Mouse (Mus musculus): ENCODE results near the gene Mpg. TPM values are rescaled to one million over a fixed set of nuclear protein-coding genes. Genes with fewer than 3 reads are reported as not detected.

The Mpg gene
- polyA plus RNA-seq, 1 experiment from 2014 or later = 31.2 TPM

GRCm38 (mm10) chr11:32237411-32237795 lies 11.1 kb downstream of the Mpg start:
- H3K4me3 ChIP-seq = no peak overlapping the region
- H3K4me1 ChIP-seq = no peaks in the 10 kb centered on the region
- no peaks in the 10 kb centered on the region for H3K9me3 ChIP-seq
- H3K36me3 ChIP-seq (replicated peaks) = peaks cover 99% of the 10 kb centered on the region
- no peaks in the 10 kb centered on the region for H3K27me3 ChIP-seq (ENCODE audit: poor library complexity, severe bottlenecking)
- 91% methylated on average over 3 of the region's 3 CpGs for WGBS
- DNase-seq (ENCODE audit: extremely low spot score, low spot score) = no peak
- no peak overlapping the region for H3K27ac ChIP-seq

GRCm38 (mm10) chr11:32238093-32238860 lies 12.0 kb downstream of the Mpg start:
- WGBS = 71% methylated on average over 5 of the region's 5 CpGs
- no peak overlapping the region for H3K4me3 ChIP-seq
- H3K9me3 ChIP-seq = no peaks in the 10 kb centered on the region
- H3K4me1 ChIP-seq = peaks cover 3% of the 10 kb centered on the region; the same call in 1 of the 2 replicates
- no peaks in the 10 kb centered on the region for H3K27me3 ChIP-seq (ENCODE audit: poor library complexity, severe bottlenecking)
- H3K36me3 ChIP-seq (replicated peaks) = peaks cover 98% of the 10 kb centered on the region
- DNase-seq (ENCODE audit: extremely low spot score, low spot score) = peak; percentile 58
- no peak overlapping the region for H3K27ac ChIP-seq

GRCm38 (mm10) chr11:32241391-32241790 lies 15.1 kb downstream of the Mpg start:
- Histone ChIP-seq H3K27ac (no peak overlapping the region), H3K36me3 (replicated peaks) (peaks cover 95% of the 10 kb centered on the region), H3K4me3 (no peak overlapping the region), H3K9me3 (no peaks in the 10 kb centered on the region), H3K4me1 (peaks cover 10% of the 10 kb centered on the region; the same call in 1 of the 2 replicates), H3K27me3 (ENCODE audit: poor library complexity, severe bottlenecking) (no peaks in the 10 kb centered on the region)
- no peak for DNase-seq (ENCODE audit: extremely low spot score, low spot score)

GRCm38 (mm10) chr11:32242209-32242608 lies 15.9 kb downstream of the Mpg start:
- WGBS = 89% methylated on average over 3 of the region's 3 CpGs
- H3K9me3 ChIP-seq = no peaks in the 10 kb centered on the region
- H3K27ac ChIP-seq = no peak overlapping the region
- DNase-seq (ENCODE audit: extremely low spot score, low spot score) = no peak
- no peaks in the 10 kb centered on the region for H3K27me3 ChIP-seq (ENCODE audit: poor library complexity, severe bottlenecking)
- H3K4me3 ChIP-seq = no peak overlapping the region
- peaks cover 10% of the 10 kb centered on the region; the same call in 1 of the 2 replicates for H3K4me1 ChIP-seq
- H3K36me3 ChIP-seq (replicated peaks) = peaks cover 95% of the 10 kb centered on the region

- Histone ChIP-seq H3K4me1 (peaks cover 10% of the 10 kb centered on the region; the same call in 1 of the 2 replicates), H3K36me3 (replicated peaks) (peaks cover 96% of the 10 kb centered on the region), H3K4me3 (no peak overlapping the region), H3K27me3 (ENCODE audit: poor library complexity, severe bottlenecking) (no peaks in the 10 kb centered on the region), H3K27ac (peak overlapping the region; percentile 73), H3K9me3 (no peaks in the 10 kb centered on the region)
- 78% methylated on average over 7 of the region's 7 CpGs for WGBS
- no peak for DNase-seq (ENCODE audit: extremely low spot score, low spot score)
These were observed 17.1 kb downstream of the Mpg start for GRCm38 (mm10) chr11:32243205-32243955.

GRCm38 (mm10) chr11:32244064-32244463 lies 17.8 kb downstream of the Mpg start:
- no peak overlapping the region for H3K4me3 ChIP-seq
- peaks cover 94% of the 10 kb centered on the region for H3K36me3 ChIP-seq (replicated peaks)
- H3K4me1 ChIP-seq = peaks cover 10% of the 10 kb centered on the region; the same call in 1 of the 2 replicates
- WGBS = 81% methylated on average over 3 of the region's 3 CpGs
- H3K27me3 ChIP-seq (ENCODE audit: poor library complexity, severe bottlenecking) = no peaks in the 10 kb centered on the region
- peak overlapping the region; percentile 73 for H3K27ac ChIP-seq
- no peak for DNase-seq (ENCODE audit: extremely low spot score, low spot score)
- no peaks in the 10 kb centered on the region for H3K9me3 ChIP-seq

GRCm38 (mm10) chr11:32244617-32245016 lies 18.3 kb downstream of the Mpg start:
- no peaks in the 10 kb centered on the region for H3K27me3 ChIP-seq (ENCODE audit: poor library complexity, severe bottlenecking)
- H3K9me3 ChIP-seq = no peaks in the 10 kb centered on the region
- WGBS = 94% methylated on average over 1 of the region's 1 CpGs
- peak overlapping the region; percentile 73 for H3K27ac ChIP-seq
- DNase-seq (ENCODE audit: extremely low spot score, low spot score) = no peak
- H3K36me3 ChIP-seq (replicated peaks) = peaks cover 95% of the 10 kb centered on the region
- peaks cover 10% of the 10 kb centered on the region; the same call in 1 of the 2 replicates for H3K4me1 ChIP-seq
- H3K4me3 ChIP-seq = no peak overlapping the region

GRCm38 (mm10) chr11:32245614-32246013 lies 19.3 kb downstream of the Mpg start:
- DNase-seq (ENCODE audit: extremely low spot score, low spot score) = no peak
- Histone ChIP-seq H3K27ac (no peak overlapping the region), H3K36me3 (replicated peaks) (peaks cover 95% of the 10 kb centered on the region), H3K4me1 (peaks cover 10% of the 10 kb centered on the region; the same call in 1 of the 2 replicates), H3K27me3 (ENCODE audit: poor library complexity, severe bottlenecking) (no peaks in the 10 kb centered on the region), H3K9me3 (no peaks in the 10 kb centered on the region), H3K4me3 (no peak overlapping the region)
- WGBS = 95% methylated on average over 6 of the region's 6 CpGs

GRCm38 (mm10) chr11:32247068-32247467 lies 20.8 kb downstream of the Mpg start:
- peaks cover 10% of the 10 kb centered on the region; the same call in 1 of the 2 replicates for H3K4me1 ChIP-seq
- no peaks in the 10 kb centered on the region for H3K27me3 ChIP-seq (ENCODE audit: poor library complexity, severe bottlenecking)
- H3K27ac ChIP-seq = peak overlapping the region; percentile 11; the same call in 1 of the 2 replicates
- no peaks in the 10 kb centered on the region for H3K9me3 ChIP-seq
- H3K4me3 ChIP-seq = no peak overlapping the region
- DNase-seq (ENCODE audit: extremely low spot score, low spot score) = no peak
- H3K36me3 ChIP-seq (replicated peaks) = peaks cover 95% of the 10 kb centered on the region

GRCm38 (mm10) chr11:32248350-32248749 lies 22.0 kb downstream of the Mpg start:
- DNase-seq (ENCODE audit: extremely low spot score, low spot score) = no peak
- Histone ChIP-seq H3K36me3 (replicated peaks) (peaks cover 95% of the 10 kb centered on the region), H3K4me1 (peaks cover 6% of the 10 kb centered on the region; the same call in 1 of the 2 replicates), H3K4me3 (no peak overlapping the region), H3K27me3 (ENCODE audit: poor library complexity, severe bottlenecking) (no peaks in the 10 kb centered on the region), H3K27ac (no peak overlapping the region), H3K9me3 (no peaks in the 10 kb centered on the region)
- WGBS = 93% methylated on average over 3 of the region's 3 CpGs

- 87% methylated on average over 8 of the region's 8 CpGs for WGBS
- Histone ChIP-seq H3K4me3 (no peak overlapping the region), H3K27ac (peak overlapping the region; percentile 56), H3K4me1 (no peaks in the 10 kb centered on the region), H3K36me3 (replicated peaks) (peaks cover 97% of the 10 kb centered on the region), H3K9me3 (no peaks in the 10 kb centered on the region), H3K27me3 (ENCODE audit: poor library complexity, severe bottlenecking) (no peaks in the 10 kb centered on the region)
- DNase-seq (ENCODE audit: extremely low spot score, low spot score) = no peak
These were observed 24.8 kb downstream of the Mpg start for GRCm38 (mm10) chr11:32250880-32251763.

GRCm38 (mm10) chr11:32253121-32253520 lies 26.8 kb downstream of the Mpg start:
- H3K4me3 ChIP-seq = no peak overlapping the region
- no peaks in the 10 kb centered on the region for H3K27me3 ChIP-seq (ENCODE audit: poor library complexity, severe bottlenecking)
- WGBS = 100% methylated on average over 1 of the region's 1 CpGs
- H3K27ac ChIP-seq = no peak overlapping the region
- no peaks in the 10 kb centered on the region for H3K4me1 ChIP-seq
- DNase-seq (ENCODE audit: extremely low spot score, low spot score) = no peak
- peaks cover 82% of the 10 kb centered on the region for H3K36me3 ChIP-seq (replicated peaks)
- H3K9me3 ChIP-seq = no peaks in the 10 kb centered on the region

Data from forebrain, embryonic 10.5 days (tissue).